Mouse (Mus musculus): ENCODE measurements around the gene Gal3st2c. TPM values are rescaled to one million over a fixed set of nuclear protein-coding genes. Genes with fewer than 3 reads are reported as not detected.

Gal3st2c gene
- polyA plus RNA-seq, 2 experiments: not detected

DNA sequence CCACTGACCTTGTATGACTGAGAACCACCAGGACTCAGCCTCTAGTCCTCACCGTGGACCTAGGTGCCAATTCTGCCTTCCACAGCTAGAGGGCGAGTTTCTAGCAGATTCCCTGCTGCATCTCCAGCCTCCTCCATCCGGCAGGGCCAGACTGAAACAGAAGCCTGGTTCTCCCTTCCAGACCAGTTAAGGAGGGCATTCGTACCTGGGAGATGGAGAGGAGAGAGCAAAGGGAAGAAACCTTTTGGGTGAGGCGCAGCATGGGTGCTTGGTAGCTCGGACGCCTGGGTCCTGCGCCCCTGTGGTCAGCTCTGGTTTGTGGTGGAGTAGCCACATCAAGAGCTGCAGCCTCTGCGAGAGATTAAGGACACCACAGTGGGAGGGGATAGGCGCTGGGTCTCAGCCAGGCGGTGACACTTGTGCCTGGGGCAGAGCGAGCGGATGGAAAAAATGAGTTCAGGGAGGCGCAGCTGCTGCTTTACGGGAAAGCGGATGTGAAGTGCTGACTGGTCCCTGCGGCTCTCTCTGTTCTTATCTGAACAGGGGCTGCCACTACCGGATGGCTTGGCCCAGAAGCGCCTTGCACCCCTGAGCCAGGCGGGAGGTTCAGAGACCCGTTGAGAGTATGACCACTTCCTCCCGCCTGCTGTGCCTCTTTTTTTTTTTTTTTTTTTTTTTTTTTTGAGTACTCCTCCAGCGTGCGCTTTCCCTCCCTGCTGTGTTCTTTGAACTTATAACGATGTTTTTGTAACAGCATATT is 44.9 kb downstream of the Gal3st2c start:
- Histone ChIP-seq H3K4me1 (replicated peaks; ENCODE audit: control insufficient read depth in 2 of 2, insufficient read depth in 2 of 2, low read length in 1 of 2) (peaks cover 0 to 4% of the 10 kb centered on the region in 2 experiments; a peak in 1 of 4 replicates), H3K9ac (replicated peaks) (no peak overlapping the region), H3K27ac (no peak overlapping the region), H3K4me2 (ENCODE audit: low read depth) (peak overlapping the region; percentile 59), H3K4me3 (ENCODE audit: insufficient read depth in 1 of 2, low read depth in 2 of 2, low read length in 2 of 2) (peak overlapping the region; percentile 31 to 35; a peak in 3 of 4 replicates), H3K36me3 (replicated peaks; ENCODE audit: control insufficient read depth, insufficient read depth, low read depth) (no peaks in the 10 kb centered on the region), H3K9me3 (ENCODE audit: control insufficient read depth, low read length) (no peaks in the 10 kb centered on the region), H3K27me3 (ENCODE audit: control insufficient read depth, insufficient read depth, low read length) (no peaks in the 10 kb centered on the region)
- peak in 2 of 3 experiments; percentile 26 to 28 for DNase-seq (ENCODE audit: low read depth in 3 of 3, low spot score in 3 of 3)
- WGBS (ENCODE audit: insufficient replicate concordance): under 1% methylated on average over 24 of the region's 25 CpGs
- TF ChIP-seq EP300 (IDR thresholded peaks at IDR 0.05; ENCODE audit: low read depth): no peak
- peak; percentile 78 for TF ChIP-seq CTCF (IDR thresholded peaks at IDR 0.05; ENCODE audit: low read depth)
- ATAC-seq (ENCODE audit: insufficient read depth): peak; percentile 78

DNA sequence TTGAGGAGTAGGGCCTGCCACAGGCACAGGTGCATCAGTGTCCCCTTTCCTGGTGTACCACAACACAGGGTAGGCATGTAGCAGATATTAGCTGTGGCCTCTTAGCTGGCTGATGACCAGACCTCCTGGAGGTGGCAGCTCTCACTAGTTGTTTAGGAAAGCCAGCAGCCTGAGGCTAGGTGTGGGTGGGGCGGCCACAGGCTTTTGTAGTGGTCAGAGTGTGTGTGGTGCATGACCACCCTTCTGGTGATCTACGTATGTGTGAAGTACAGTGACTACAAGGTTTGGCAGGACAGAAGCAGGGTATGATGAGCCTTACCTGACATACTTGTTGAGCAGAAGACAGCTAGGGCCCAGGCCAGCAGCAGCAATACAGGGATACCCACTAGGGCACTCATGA is 50.1 kb downstream of the Gal3st2c start:
- no peaks in the 10 kb centered on the region for H3K27me3 ChIP-seq (ENCODE audit: control insufficient read depth, insufficient read depth, low read length)
- H3K36me3 ChIP-seq (replicated peaks; ENCODE audit: control insufficient read depth, insufficient read depth, low read depth): no peaks in the 10 kb centered on the region
- H3K9ac ChIP-seq (replicated peaks): no peak overlapping the region
- DNase-seq (ENCODE audit: low read depth in 3 of 3, low spot score in 3 of 3) (no peak), ATAC-seq (ENCODE audit: insufficient read depth) (no peak)
- no peak overlapping the region for H3K4me2 ChIP-seq (ENCODE audit: low read depth)
- no peak for TF ChIP-seq EP300 (IDR thresholded peaks at IDR 0.05; ENCODE audit: low read depth)
- WGBS (ENCODE audit: insufficient replicate concordance): 72% methylated on average over 2 of the region's 2 CpGs
- no peak overlapping the region for H3K27ac ChIP-seq
- no peaks in the 10 kb centered on the region for H3K9me3 ChIP-seq (ENCODE audit: control insufficient read depth, low read length)
- peaks cover 0 to 2% of the 10 kb centered on the region in 2 experiments; a peak in 1 of 4 replicates for H3K4me1 ChIP-seq (replicated peaks; ENCODE audit: control insufficient read depth in 2 of 2, insufficient read depth in 2 of 2, low read length in 1 of 2)
- H3K4me3 ChIP-seq (ENCODE audit: insufficient read depth in 1 of 2, low read depth in 2 of 2, low read length in 2 of 2): no peak overlapping the region

DNA sequence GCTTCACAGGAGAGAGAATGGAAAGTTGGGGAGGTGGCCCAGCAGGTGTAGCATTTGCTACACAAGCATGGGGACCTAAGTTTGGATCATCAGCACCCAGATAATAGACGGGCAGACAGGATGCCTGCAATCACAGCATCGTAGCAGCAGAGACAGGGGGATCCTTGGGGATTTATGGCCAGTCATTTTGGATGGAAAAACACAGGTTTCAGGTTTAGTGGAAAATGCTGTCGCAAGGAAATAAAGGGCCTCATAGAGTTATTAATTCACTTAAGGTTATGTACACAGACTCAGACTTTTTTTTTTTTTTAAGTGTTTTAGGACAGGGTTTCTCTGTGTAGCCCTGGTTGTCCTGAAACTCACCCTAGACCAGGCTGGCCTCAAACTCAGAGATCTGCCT is 55.2 kb downstream of the Gal3st2c start:
- ATAC-seq (ENCODE audit: insufficient read depth): no peak
- H3K4me3 ChIP-seq (ENCODE audit: insufficient read depth in 1 of 2, low read depth in 2 of 2, low read length in 2 of 2): no peak overlapping the region
- H3K36me3 ChIP-seq (replicated peaks; ENCODE audit: control insufficient read depth, insufficient read depth, low read depth): no peaks in the 10 kb centered on the region
- no peaks in the 10 kb centered on the region for H3K9me3 ChIP-seq (ENCODE audit: control insufficient read depth, low read length)
- H3K4me2 ChIP-seq (ENCODE audit: low read depth): no peak overlapping the region
- H3K9ac ChIP-seq (replicated peaks): no peak overlapping the region
- H3K27me3 ChIP-seq (ENCODE audit: control insufficient read depth, insufficient read depth, low read length): no peaks in the 10 kb centered on the region
- no peak for DNase-seq (ENCODE audit: low read depth in 3 of 3, low spot score in 3 of 3)
- whole genome bisulfite sequencing (ENCODE audit: insufficient replicate concordance): 45% methylated on average over 3 of the region's 3 CpGs
- H3K4me1 ChIP-seq (replicated peaks; ENCODE audit: control insufficient read depth in 2 of 2, insufficient read depth in 2 of 2, low read length in 1 of 2): no peaks in the 10 kb centered on the region
- TF ChIP-seq EP300 (IDR thresholded peaks at IDR 0.05; ENCODE audit: low read depth): no peak
- no peak for TF ChIP-seq CTCF (IDR thresholded peaks at IDR 0.05; ENCODE audit: low read depth)
- no peak overlapping the region for H3K27ac ChIP-seq

DNA sequence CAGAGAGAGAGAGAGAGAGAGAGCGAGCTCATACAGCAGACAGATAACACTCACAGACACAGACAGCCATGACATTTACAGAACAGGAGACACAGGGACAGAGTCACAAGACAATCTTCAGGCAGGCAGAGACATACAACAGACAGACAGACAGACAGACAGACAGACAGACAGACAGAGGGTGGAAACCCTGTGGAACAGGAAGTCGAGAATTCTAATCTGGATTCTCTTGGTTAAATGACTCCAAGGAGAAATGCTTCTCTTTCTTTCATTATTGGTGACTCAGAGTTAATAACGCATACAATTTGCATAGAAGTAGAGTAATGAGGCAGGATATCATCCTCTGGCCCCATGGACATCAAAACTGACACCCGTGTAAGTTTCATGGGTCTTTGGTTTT is 56.2 kb downstream of the Gal3st2c start:
- H3K9me3 ChIP-seq (ENCODE audit: control insufficient read depth, low read length): no peaks in the 10 kb centered on the region
- no peak overlapping the region for H3K27ac ChIP-seq
- ATAC-seq (ENCODE audit: insufficient read depth): no peak

DNA sequence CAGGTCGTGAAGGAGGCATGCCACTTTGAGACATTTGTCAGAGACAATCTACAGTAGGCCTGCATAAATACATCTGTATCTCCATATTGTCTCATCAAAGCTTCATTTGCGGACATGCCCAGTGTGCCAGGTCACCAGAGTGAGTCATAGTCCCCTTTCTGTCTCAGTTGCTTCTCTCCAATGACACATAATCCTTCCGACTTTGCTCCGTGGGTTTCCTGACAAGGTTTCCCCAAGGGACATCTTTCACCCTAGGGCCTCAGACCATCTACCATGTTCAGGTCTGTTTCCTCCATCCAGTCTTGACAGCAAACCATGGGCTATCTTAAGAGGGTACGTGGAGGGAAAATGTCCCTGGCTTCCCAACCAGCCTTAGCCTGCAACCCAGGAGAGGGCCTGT is 60.8 kb downstream of the Gal3st2c start:
- ATAC-seq (ENCODE audit: insufficient read depth): no peak
- Histone ChIP-seq H3K4me3 (ENCODE audit: insufficient read depth in 1 of 2, low read depth in 2 of 2, low read length in 2 of 2) (no peak overlapping the region), H3K27ac (no peak overlapping the region), H3K9me3 (ENCODE audit: control insufficient read depth, low read length) (no peaks in the 10 kb centered on the region), H3K4me2 (ENCODE audit: low read depth) (no peak overlapping the region), H3K4me1 (replicated peaks; ENCODE audit: control insufficient read depth in 2 of 2, insufficient read depth in 2 of 2, low read length in 1 of 2) (no peaks in the 10 kb centered on the region), H3K9ac (replicated peaks) (no peak overlapping the region), H3K27me3 (ENCODE audit: control insufficient read depth, insufficient read depth, low read length) (no peaks in the 10 kb centered on the region), H3K36me3 (replicated peaks; ENCODE audit: control insufficient read depth, insufficient read depth, low read depth) (no peaks in the 10 kb centered on the region)
- DNase-seq (ENCODE audit: low read depth in 3 of 3, low spot score in 3 of 3): no peak
- WGBS (ENCODE audit: insufficient replicate concordance): 57% methylated on average over 5 of the region's 5 CpGs
- TF ChIP-seq EP300 (IDR thresholded peaks at IDR 0.05; ENCODE audit: low read depth): no peak
- TF ChIP-seq CTCF (IDR thresholded peaks at IDR 0.05; ENCODE audit: low read depth): no peak

More for the DNA sequence above, 56.2 kb downstream of the Gal3st2c start:
- Histone ChIP-seq H3K36me3 (replicated peaks; ENCODE audit: control insufficient read depth, insufficient read depth, low read depth) (no peaks in the 10 kb centered on the region), H3K4me1 (replicated peaks; ENCODE audit: control insufficient read depth in 2 of 2, insufficient read depth in 2 of 2, low read length in 1 of 2) (no peaks in the 10 kb centered on the region), H3K4me2 (ENCODE audit: low read depth) (no peak overlapping the region), H3K4me3 (ENCODE audit: insufficient read depth in 1 of 2, low read depth in 2 of 2, low read length in 2 of 2) (no peak overlapping the region), H3K9ac (replicated peaks) (no peak overlapping the region), H3K27me3 (ENCODE audit: control insufficient read depth, insufficient read depth, low read length) (no peaks in the 10 kb centered on the region)
- TF ChIP-seq EP300 (IDR thresholded peaks at IDR 0.05; ENCODE audit: low read depth) (no peak), CTCF (IDR thresholded peaks at IDR 0.05; ENCODE audit: low read depth) (no peak)
- no peak for DNase-seq (ENCODE audit: low read depth in 3 of 3, low spot score in 3 of 3)
- WGBS (ENCODE audit: insufficient replicate concordance): 55% methylated on average over 4 of the region's 4 CpGs
